Mouse (Mus musculus): ENCODE results near the gene Sppl3.
"Not testable (repeated sequence)": the region's sequence is repeated elsewhere in the genome, so short reads cannot be mapped to it uniquely, and the experiment has no call there.

Sppl3 gene

GRCm38 (mm10) chr5:115037099-115037498 is 26.2 kb downstream of the Sppl3 start:
- no peak for DNase-seq (ENCODE audit: low read depth)

DNA sequence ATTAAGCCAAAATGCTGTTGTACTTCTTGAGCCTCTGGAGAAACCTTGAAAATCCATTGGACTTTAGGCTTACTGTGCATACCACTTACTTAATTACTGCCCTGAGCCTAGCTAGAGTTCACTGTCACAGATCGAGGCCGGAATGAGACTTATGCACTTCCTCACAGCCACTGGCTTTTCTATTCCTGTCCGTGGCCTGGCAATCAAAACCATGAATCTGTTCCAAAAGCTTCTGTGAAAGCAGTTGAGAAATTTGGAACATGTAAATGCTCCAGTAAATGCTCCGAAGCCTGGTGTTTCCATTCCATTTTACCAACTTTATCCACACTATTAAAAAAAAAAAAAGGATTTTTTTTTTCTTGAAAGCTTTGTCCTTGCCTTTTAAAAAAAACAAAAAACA is 29.8 kb downstream of the Sppl3 start:
- DNase-seq (ENCODE audit: low read depth), result no peak

DNA sequence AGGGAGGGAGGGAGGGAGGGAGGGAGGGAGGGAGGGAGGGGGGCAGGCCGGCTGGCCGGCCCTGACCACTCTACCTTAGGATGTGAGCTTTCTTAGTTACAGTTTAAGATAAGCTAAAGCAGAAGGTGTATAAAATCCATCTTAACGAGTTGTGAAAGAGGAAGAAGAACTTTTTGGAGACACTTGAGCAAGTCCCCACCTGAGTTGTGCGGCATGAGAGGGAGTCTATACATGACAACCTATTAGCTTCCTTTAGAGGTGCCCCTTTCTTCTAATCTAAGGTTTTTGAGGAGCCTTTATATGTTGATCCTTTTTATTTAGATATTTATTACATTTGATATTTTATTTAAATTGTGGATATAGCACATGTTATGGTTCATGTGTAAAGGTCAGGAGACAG is 32.7 kb downstream of the Sppl3 start:
- DNase-seq (ENCODE audit: low read depth), result no peak

DNA sequence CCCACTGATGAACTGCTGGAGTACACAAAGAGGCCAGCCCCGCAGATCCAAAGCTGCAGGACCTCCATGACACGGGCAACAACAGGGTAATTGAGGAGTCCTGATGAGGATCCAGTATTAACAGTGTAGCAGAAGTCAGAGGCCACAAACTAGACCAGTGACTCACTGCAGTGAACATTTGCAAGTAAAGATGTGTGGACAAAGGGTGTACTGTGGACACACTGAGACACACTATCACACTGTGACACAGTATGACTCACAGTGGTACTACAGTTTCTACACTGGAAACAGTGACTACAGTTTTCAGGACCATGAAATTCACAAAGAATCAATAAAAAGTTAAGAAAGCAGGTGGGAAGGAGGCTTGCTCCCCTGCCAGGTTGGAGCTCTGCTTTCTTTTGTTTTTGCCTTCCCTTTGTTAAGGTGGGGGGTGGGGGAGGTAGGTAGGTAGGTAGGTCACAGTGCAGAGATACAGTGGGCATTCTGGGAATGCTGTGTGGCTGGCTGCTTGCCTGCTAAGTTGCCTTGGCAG is 34.3 kb downstream of the Sppl3 start:
- no peak for DNase-seq (ENCODE audit: low read depth)

DNA sequence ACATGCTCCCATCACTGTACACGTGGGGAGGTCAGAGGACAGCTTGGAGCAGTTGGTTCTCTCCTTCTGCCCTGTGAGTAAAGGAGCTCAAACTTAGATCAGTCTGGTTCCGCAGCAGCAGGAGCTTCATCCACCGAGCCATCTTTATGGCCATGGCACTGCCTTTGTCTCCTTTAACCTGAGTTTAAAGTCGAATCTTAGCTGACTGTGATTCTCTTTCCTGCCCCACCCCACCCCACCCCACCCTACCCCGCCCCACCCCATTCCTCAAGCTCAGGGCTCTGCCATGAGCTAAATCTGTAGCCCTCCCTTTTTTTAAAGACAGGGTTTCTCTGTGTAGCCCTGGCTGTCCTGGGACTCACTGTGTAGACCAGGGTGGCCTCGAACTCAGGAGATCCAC is 38.8 kb downstream of the Sppl3 start:
- no peak for DNase-seq (ENCODE audit: low read depth)

- DNase-seq (ENCODE audit: low read depth), result no peak
Observed at GRCm38 (mm10) chr5:115050776-115051175, 39.8 kb downstream of the Sppl3 start.

GRCm38 (mm10) chr5:115052546-115052945 is 41.6 kb downstream of the Sppl3 start:
- DNase-seq (ENCODE audit: low read depth), result no peak

DNA sequence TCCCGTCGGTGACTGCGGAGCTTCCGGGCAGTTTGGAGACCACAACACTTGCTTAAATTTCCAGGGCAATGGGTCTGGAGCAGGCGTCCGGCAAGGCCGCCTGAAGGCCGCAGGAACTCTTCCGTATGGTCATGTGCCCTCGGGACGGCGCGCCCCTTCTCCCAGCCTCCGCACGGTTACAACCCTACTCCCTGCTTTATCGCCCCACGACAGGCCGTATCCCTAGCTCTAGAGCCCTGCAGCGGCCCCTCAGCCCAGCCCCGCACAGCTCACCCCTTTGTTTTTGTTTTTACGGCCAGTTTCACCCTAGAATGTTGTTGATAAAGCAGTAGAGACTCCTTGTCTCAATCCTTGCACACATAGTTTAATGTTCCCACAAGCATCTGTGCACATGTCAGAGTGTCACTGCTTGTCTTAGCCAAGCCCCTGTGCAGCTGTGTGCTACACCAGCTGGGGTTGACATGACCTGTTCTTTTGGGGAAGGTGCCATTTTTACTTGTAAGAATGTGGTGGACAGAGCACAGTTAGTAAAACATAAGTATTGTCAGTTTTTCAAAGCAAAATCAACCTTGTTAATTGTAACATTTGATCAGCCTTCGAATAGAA is 43.0 kb downstream of the Sppl3 start:
- no peak for DNase-seq (ENCODE audit: low read depth)

DNA sequence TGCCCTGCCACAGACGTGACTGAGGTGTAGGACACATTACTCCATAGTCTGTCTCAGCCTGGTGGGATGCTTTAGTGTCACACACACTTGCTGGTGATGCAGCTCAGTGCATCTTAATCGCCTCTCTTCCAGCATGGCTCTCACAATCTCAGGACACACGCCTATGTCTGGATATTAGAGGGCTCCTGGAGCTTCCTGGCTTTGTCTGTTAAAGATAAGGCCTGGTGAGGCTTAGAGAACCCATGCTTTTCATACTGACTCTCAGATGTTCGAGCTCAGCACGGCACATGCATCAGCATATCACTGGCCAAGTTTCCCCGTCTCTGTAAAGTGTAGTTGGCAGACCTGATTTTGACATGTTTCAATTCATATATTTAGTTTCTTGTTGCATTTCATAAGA is 44.5 kb downstream of the Sppl3 start:
- no peak for DNase-seq (ENCODE audit: low read depth)

- DNase-seq (ENCODE audit: low read depth), result no peak
Observed at GRCm38 (mm10) chr5:115057153-115057552, 46.2 kb downstream of the Sppl3 start.

DNA sequence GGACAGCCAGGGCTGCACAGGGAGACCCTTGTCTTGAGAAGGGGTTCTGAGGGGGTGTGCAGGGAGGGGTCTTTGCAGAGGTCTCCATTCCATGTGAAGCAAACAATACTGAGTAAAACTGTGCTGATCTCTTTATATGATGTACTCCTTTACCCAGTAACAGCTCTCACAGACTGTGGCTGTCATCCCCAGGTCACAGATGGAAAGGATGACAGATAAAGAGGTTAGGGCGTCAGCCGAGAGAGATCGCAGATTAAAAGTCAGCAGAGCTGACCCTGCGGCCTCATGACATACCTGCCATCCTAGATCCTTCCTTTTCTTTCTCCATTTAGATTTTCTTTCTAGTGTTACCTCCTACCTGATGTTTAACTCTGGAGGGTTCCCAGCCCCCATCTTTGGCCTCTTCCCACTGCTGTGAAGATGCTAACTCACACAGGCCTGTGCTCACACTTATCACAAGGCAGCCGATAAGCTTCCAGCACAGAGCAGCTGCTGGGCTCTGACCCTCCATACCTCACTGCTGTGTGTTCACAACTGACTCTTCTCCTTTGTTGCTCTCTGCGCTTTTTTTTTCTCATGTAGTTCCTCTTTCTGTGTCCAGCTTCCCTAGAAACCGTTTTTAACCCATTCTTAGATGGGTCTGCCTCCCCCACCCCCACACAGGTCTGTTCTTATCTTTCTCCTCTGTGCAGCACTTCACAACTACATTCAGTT is 47.8 kb downstream of the Sppl3 start:
- DNase-seq (ENCODE audit: low read depth), result no peak

DNA sequence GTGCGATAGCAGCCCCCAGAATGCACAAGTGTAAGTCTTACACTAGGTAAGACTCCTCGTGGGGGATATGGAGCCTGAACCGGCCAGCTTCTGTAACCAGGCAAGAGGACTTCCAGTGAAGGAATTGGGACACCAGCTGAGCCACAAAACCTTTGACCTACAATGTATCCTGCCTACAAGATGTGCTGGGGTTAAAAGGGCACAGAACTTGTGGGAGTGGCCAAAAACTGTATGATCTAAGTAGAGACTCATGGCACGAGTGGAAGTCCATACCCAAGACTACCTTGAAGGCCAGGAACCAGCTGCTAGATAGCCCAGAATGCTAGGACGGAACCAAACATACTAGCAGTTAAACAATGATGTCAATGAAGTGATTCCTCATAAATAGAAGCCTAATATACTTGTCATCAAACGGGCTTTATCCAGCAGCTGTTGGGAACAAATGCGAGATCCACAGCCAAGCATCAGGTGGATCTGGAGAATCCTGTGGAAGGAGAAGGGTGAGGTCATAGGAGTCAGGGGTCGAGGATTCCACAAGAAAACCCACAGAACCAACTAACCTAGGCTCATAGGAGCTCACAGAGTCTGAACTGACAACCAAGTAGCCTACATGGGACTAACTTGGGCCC is 49.2 kb downstream of the Sppl3 start:
- no peak for DNase-seq (ENCODE audit: low read depth)

DNA sequence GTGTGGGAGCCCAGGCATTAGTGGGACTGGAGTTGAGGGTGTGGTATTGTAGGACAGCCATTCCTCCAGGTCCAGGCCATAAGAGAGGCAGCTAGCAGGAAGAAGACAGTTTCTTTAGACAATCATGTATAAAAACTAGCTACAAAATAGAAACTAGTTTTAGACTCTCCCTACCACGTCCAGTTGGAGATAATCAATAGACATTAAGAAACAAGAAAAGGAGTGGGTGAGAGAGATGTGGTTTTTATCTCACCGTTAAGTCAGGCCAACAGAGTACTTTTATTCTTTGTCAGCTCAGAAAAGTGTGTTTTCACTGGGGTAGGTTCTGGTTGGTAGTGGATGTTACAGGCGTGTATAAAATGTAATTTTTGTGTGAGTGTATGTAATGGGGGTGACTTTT is 50.0 kb downstream of the Sppl3 start:
- no peak for DNase-seq (ENCODE audit: low read depth)

DNA sequence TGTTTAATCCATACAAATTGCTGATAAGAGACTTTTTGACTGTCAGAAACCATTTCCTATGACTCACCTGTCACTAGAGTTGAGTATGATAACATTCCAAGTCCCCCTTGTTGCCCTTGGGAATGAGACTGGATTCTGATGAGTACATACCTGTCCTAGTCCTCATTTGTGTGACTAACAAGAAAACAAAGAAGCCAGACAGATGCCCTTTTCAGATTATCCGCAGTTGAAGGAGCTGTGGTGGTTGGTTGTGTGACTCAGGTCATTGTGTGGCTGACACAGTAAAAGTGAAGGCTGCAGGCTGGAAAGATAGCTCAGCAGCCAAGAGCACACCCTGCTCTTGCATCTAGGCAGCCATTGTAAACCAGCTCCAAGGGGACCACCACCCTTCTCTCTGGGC is 51.6 kb downstream of the Sppl3 start:
- DNase-seq (ENCODE audit: low read depth), result no peak

DNA sequence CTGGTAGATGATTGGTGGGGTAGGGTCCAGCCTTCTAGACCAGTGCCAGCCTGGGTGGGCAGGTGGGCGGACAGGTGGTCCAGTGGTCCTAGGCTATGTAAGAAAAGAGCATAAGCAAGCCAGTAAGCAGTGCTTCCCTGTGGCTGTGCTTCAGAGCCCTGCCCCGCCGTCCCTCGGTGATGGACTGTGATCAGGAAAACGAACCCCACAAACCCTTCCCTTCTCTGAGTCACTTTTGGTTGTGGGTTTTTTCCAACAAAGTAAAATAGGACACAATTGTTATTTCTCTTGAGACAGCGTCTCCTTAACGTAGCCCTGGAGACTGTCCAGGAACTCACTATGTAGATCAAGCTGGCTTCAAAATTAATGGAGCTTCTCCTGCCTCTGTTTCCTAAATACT is 52.5 kb downstream of the Sppl3 start:
- no peak for DNase-seq (ENCODE audit: low read depth)

- no peak for DNase-seq (ENCODE audit: low read depth)
Observed at GRCm38 (mm10) chr5:115066245-115066644, 55.3 kb downstream of the Sppl3 start.

DNA sequence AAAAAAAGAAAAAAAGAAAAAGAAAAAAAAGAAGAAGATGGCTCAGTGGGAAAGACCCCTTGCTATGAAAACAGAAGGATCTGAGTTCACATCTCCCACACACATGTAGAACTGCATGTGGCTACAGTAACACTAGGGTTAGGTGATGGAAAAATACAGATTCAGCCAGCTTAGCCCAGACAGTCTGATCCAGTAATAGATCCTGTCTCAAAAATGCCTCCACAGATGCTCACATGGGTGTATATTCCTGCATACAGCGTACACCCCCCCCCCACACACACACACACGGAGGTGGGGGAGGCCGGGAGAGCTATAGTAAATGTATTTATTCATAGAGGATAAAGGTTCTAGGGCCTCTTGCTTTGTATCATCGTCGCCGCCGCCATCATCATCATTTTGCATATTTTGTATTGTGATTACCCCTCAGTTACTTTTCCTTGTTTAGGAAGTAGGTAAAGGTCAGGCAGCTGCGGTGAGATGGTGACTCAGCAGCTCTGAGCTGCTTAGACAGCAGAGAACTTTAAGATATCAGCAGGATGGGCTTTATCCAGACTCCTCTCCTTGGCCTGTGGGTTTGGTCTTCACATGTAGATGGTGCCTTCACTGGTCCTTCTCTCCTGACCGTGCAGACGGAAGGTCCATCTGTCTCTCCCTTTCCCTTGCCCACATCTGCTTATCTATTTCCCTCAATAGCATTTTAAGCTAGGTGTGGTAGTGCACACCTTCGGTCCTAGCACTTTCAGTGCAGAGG is 57.9 kb downstream of the Sppl3 start:
- no peak for DNase-seq (ENCODE audit: low read depth)

DNA sequence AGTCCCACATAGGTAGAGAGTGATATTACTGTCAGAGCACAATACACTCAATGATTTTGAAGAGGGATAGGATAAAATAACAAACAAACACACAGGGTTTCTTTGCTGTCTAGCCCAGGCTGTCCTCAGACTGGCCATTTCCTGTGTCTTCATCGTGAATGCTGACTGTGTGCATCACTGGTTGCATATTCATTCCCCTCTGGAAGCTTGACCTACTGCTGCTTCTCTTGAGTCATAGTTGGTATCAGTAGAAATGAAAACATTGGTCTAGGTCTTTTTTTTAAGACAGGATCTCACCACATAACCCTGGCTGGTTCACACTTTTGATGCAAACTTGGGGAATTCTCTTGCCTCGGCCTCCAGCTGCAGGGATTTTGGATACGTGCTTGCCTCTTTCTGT is 58.7 kb downstream of the Sppl3 start:
- no peak for DNase-seq (ENCODE audit: low read depth)

GRCm38 (mm10) chr5:115070457-115070856 is 59.5 kb downstream of the Sppl3 start:
- DNase-seq (ENCODE audit: low read depth), result no peak

DNA sequence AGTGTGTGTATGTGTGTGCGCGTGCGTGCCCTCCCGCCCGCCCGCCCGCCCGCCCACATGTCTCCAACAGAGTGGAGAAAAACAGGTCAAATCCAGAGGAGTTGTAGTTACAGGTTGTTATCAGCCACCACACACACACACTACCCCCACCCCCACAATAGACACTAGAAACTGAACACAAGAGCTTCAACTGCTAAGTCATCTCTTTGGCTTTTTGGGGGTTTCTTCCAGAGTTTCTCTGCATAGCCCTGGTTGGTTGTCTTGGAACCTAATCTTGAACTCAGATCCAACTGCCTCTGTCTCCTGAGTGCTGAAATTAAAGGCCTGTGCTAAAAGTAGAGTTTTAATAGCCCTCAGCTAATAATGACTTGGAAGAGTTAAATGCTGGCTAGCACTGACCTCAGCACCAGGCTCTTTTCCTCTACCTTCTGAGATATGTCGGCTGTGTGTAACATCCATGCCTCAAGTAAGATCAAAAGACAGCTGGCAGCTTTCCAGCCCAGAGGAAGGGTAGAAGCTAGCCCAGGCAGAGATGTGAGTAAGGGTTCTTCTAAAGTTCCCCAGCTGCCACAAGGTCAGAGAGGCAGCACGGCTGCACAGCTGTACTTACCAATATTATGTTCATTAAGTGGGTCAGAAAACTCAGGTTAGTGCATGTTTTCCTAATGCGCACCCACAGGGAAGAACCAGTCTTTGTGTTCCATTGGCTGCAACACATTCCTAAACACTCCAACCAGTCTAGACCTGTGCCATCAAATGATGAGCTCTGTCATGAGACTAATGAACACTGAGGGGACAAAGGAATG is 60.4 kb downstream of the Sppl3 start:
- DNase-seq (ENCODE audit: low read depth), result no peak

DNA sequence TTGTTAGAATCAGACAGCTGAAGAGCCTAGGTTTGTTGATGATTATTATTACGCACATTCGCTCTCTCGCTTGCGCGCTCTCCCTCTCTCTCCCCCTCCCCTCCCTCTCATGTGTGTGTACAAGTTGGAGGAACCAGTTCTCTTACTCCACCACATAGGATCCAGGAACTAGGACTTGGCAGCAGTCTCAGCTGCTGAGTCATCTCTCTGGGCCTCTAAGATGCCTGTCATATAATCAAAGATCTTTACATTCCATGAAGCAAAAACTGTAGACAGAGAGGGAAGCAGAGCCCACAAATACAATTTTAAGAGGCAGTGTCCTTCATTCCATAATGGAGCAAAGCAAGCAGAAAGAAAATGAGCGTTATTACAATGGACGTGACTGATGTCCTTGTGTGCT is 61.2 kb downstream of the Sppl3 start:
- no peak for DNase-seq (ENCODE audit: low read depth)

- DNase-seq (ENCODE audit: low read depth), result not testable (repeated sequence)
Observed at GRCm38 (mm10) chr5:115073306-115073705, 62.4 kb downstream of the Sppl3 start.

All from induced T-regulatory cell, adult 2 months (primary cell).